Mouse (Mus musculus) monocyte, adult 2 months (primary cell): ENCODE results near the gene Tmem131.
"Not testable (repeated sequence)": the region's sequence is repeated elsewhere in the genome, so short reads cannot be mapped to it uniquely, and the experiment has no call there.

ENCODE experiments used
- DNase-seq, 2 experiments: peaks; one replicate each; pipeline ENCODE4 v3.0.0; 2022; ENCODE audit warnings: low spot score in 2 of 2, low read depth in 1 of 2

Tmem131 gene

DNA sequence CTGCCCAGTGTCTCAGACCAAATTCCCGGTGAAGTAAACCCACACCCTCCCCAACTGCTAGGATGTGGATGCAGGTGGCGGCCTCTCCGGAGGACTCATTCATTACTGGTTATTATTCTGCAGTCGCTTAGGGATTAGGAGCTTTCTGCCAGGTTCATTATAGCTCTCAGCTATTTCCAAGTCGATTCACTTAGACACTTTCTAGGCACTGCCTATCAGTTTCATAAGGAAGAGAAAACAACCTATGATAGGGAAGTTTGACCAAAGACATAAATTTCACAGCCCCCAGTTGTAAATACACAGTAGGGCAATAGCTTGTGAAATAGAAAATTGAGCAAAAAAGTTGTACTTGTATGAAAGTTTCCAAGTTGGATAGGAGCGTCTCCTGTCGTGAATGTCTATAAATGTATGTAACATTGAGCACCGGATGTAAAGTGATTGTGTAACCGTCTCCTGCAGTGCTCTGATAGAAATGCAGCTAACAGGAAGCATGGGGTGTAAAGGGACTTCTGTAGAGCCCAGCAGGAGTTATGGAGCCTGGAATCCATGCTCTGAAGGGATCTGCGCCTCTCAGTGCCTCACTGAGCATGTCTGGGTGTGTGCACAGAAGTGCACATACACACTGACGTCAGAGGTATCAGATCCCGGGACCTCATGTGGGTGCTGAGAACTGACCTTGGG is 107.1 kb downstream of the Tmem131 start:
- no peak for DNase-seq

DNA sequence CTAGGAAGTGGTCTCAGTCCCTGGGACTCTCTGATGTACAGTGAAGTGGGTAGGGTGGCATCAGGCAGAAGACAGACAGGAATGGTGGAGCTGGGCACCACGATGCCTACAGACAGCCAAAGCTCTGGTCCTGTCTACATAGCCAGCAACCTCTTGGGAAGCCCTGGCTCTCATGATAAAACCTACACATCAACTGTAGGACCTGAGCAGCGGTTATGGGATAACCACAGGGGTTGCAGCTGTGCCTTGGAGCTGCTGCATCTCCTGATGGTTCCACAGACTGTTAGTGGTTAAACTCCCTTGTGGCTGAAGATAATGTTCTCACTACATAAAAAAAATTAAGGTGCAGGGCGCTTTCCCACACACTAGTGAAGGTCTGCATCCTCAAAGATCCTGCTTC is 107.9 kb downstream of the Tmem131 start:
- DNase-seq = no peak

DNA sequence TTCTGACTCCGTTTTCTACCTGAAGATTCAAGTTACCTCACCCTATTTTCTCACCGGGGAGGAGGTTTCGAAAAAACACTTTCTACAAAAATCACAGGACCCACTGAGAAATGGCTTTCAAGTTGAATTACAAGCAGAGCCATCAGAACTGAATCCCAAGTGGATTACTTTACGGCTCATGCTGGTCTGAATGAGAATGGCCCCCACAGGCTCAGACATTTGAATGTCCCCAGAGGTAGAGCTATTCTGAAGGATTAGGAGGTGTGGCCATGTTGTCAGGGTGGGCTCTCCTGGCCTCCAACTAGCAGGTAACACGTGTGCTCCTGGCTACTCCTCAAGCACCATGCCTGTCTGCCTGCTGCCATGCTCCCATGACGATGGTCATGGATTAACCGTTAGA is 109.4 kb downstream of the Tmem131 start:
- no peak for DNase-seq

DNA sequence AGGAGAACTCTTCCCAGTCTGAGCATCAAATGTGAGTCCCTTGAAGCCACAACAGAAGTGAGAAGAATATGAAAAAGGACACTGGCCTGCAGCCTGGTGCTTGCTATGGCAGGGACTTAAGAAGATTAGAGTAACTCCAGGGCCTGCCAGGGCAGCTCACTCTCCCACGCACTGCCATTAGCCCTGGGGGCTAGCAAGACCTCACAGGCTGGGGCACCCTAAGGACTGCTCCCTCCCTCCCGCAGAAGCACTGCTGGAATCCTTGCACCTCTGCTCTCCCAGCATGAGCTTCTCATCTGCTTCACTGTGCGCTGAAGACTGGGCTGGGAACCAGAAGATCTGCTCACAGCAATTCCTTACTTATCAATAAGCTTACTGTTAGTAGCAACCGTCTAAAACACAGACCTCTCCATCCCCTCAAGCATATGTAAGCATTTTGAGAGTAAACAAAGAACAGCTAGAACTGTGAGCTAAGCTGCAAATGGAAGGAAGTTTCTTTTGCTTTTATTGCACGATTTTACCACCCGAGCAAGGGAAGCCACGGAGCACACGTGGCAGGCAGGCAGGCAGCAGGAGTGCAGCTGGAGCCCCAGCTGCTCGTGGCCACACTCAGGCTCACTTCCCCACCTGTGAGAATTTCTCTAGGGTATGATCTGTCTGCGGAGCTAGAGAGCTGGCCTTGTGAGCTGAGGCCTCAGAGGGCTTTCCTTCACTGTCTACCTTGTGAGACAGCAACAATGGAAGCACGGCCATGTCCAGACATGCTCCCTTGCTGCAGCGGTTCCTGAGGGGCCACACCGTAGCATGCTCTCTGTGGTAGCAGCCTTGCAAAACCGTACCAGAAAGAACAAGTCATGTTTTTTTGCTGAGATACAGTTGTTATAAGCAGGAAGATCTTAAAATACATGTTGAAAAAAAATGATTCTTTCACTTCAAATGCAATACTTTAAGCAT is 112.3 kb downstream of the Tmem131 start:
- DNase-seq = no peak

DNA sequence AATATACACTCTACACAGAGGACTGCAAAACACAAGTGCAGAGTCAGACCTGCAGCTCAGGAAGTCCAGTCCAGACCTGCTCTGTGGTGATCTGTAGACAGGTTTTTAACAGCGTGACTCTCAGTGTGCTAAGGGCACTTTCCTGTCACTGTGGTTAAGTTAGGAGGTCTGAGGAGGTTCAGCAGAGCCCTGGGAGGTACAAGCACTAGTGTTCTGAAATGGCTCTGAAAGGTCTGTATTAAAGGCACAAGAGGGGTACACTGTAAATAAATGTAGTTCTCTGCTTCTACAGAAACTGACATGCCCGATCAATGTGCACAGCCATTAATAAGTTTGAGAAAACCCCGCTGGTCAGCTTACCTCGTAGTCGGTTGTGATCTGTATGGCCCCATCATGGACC is 119.1 kb downstream of the Tmem131 start:
- no peak for DNase-seq

DNA sequence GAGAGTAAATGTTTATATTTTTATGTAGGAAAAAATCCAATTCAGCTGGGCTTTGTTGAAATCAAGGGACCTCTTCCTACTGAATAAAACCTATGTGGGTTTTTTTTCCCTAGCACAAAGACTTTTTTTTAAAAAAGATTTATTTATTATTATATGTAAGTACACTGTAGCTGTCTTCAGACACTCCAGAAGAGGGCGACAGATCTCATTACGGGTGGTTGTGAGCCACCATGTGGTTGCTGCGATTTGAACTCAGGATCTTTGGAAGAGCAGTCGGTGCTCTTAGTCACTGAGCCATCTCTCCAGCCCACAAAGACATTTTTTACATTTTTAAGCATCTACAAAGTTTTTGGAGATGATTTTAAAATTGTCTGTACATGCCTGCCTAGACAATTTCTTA is 121.5 kb downstream of the Tmem131 start:
- DNase-seq = not testable (repeated sequence)

DNA sequence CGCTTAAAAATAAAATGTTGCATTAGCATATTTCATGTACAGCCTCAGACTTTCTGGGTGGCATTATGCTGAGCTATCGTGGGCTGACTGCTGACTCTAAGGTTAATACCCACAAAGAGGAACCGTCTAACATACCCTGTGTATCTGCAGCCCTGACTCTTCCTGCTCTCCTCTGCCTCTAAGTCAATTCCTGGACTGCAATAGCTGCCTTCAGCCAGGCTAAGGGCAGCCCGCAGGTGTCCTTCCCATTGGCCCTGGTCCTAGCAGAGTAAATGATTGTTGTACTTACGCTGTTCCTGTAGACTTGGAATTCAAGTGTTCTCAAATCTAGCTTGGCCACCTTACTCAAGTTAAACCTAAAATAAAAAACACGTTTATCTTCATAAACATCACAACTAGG is 128.3 kb downstream of the Tmem131 start:
- no peak for DNase-seq

DNA sequence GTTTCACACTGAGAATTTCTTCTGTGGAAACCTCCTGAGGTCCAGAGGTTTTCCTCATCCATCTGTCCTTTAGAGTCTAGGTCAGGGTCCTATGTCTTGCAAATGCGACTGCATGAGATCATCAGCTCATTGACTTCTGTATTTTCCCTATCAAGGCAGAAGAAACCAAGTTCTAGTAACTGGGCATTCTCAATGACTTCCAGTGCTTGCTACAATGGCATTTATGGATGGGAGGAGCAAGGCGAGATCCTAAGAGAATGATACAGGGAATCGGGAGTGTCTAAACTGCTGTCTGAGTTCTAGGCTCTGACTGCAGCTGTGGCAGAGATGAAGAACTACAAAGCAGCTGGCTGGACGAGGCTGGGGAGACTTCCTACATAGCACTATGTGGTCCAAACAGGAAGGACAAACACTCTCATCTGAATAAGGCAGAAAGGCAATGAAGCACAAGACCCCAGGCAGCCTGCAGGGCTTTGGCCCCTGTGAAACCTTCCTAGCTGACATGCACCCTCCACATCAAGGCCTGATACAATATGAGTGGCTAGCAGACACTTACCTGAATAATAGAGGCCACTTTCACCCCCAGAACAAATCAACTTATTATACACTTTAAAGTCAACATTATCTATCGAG is 129.1 kb downstream of the Tmem131 start:
- no peak for DNase-seq

DNA sequence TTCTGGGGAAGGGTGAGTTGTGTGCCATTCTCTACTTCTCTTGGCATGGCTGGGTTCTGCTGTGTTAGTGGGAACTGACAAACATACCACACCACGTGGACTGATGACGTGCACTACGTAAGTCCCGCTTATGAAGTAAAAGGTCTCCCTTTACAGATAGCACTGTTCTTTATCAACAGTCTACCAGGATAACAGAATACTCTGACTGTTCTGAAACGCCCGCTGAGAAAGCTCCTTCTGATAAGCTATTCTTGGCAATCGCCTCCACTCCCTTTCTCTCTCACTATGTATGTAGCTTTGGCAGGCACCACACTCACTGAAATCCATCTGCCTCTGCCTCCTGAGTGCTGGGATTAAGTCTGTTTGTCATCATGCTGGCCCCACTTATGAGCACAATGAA is 130.1 kb downstream of the Tmem131 start:
- DNase-seq = no peak

DNA sequence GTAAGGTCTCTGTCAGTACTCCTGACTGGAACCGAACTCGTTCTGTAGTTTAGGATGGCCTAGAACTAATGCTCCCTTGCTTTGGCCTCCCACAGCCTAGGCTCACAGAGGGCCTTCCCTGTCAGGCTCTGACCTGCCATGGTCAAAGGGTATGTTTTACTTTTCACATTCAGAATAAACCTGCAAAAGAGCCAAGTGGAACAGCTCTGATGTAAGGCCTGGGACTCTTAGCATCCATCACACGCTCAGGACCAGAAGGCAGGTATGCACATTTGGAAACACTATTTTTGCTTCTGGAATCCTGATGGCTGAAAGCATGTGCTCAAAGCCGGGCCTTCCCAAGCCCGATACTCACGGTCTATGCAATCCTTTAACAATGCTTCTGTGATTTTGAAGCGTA is 131.7 kb downstream of the Tmem131 start:
- DNase-seq = no peak

DNA sequence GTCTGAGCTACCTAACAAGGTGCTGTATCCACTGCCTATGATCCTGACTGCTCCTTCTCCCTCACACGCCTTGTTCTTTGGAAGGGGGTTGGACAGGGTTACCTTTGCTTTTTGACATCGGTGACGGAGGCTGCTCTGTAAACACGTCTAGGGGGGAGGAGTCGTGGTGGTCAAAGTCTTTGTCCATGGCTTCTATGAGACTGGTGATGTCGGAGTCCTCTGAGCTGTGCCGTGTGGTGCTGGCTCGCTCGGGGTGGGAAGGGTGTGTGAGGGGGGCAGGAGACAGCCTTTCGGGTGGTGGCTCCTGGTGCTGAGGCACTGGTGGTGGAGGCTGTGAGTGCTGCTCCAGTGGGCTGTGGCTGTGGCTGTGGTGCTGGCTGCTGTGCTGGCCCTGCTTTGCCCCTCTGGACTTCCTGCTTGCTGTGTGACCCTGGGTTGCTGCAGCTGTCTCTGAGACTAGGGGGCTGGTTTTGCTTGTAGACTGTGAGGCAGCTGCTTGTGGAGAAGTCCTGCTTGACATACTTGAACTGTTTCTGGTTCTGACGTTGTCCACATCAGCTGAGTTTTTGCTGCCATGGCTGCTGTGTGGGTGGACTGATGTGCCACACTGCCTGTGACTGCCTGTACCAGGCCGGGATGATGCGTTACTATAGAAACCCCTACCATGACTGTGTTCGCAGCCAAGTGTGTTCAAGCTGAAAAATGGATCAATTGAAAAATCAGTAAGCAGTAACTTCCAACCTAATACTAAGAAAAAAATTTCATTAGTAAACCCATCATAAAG is 135.5 kb downstream of the Tmem131 start:
- DNase-seq = no peak

DNA sequence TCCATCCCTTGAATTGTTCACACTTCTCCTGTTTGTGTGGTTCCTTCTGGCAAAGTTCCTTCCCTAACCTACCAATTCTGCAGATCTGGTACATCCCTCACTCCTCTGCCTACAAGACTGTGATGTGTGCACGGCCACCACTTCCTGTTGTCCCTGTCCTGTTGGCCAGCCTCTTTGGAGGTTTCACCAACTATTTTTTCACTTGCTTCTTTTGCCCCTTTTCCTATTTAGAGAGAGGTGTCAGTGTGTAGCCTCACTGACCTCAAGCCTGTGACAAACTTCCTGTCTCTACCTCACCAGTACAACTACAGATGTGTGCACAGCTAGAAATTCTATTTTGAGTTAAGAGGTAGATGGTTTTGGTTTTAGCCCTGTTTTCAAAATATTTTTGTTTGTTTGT is 136.4 kb downstream of the Tmem131 start:
- DNase-seq = no peak

DNA sequence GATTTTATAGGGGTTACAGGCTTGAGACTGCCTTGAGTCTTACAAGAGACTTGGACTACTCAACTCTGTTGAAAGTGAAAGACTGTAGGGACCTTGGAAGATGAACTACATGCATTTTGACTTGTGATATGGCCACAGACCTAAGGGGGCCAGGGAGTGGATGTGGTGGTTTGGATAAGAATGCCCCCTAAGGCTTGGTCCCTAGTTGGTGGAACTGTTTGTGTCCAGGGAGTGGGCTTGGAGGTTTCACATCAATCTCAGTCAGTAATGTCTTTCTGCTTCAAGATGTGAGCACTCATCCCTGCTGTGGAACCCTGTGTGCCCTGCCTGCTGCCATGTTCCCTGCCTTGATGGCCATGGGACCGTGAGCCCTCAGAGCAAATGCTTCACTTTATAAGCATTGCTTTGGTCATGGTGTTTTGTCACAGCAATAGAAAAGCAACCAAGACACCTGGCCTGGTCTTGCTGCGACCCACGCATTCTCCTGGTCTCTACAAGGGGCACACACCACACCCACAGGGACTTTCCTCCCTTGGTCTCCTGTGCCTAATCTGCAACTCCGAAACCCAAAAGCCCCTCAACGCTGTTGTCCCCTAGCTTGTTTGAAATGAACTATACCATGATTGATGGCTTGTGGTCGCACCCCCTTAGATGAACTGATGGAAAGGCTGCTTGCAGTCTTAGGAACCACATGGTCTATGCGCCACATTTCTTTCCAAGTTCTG is 137.1 kb downstream of the Tmem131 start:
- no peak for DNase-seq

DNA sequence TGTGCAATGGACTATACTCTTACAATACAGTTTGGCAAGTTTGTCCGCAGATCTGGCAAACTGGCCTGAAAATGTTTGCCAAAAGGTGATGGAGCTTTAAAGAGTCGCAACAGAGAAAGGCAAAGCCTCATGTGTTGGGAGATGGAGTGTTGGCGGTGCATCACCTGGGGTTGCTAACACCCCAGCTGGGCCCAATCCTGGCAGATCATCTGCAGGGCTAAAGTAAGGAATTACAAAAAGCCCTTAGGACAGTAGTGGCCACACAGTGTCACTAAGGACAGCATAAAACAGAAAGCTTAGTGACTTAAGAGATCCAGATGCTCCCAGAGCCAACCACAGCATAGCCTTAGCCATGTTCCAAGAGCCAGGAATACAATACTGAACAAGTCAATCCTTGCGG is 138.6 kb downstream of the Tmem131 start:
- DNase-seq = no peak

DNA sequence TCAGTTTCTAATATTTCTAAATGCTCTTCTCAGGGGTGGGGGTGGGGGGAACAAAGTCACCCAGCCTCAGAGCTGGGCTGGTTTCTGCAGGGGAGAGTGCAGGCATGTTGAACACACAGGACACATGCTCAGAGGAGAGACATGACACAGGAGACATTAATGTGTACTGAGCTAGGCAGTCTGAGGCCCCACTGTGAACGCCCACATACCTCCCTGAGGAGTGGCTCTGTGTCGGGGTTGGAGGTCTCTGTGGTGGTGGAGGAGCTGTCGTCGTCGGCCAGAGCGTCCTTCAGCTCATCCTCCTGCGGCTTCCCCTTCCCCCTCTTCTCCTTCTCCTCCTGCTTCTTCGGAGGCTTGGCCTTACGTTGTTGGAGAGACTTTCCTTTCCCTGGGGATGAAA is 139.2 kb downstream of the Tmem131 start:
- DNase-seq = no peak

DNA sequence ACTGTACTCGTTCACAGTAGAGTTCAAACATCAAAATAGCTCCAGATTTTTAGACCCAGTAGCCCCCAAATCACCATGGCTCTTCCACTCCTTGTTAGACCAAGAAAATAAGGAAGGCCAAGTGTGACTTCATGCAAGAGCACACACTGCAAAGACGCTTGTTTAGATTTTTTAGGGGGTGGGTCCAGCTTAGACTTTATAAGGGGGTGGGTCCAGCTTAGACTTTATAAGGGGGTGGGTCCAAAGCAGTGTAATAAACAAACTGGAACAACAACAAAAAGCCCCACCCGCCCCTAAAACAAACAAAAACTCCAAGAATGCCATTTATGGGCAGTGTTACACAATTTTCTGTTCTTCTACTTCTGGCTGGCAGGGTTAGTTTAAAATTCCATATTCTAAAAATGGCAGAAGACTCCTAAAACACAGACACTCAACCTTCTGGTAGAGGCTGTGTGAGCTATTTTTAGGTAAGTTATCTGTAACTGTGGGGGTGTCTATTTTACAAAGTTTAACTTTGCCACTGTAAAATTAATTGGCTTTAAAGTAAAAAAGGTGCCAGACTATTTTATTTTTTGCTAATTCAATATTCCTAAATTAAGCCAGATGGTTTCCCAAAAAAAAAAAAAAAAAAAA is 143.0 kb downstream of the Tmem131 start:
- DNase-seq = no peak

DNA sequence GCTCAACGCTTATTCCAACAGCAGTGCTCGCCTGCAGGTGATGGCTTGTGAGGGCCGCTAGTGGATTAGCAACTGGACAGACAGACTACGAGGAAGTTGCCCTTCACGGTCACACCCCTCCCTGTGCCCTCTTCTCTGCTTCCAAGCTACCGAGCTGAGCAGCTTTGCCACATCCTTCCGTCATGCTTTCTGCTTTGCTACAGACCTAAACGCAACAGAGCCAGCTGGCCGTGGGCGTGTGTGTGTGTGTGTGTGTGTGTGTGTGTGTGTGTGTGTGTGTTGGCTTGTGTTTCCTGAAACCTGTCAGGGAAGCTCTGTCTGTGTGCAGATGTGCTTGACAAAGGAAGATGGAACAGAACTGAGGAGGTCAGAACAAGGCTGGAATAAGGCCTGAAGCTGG is 146.0 kb downstream of the Tmem131 start:
- no peak for DNase-seq

DNA sequence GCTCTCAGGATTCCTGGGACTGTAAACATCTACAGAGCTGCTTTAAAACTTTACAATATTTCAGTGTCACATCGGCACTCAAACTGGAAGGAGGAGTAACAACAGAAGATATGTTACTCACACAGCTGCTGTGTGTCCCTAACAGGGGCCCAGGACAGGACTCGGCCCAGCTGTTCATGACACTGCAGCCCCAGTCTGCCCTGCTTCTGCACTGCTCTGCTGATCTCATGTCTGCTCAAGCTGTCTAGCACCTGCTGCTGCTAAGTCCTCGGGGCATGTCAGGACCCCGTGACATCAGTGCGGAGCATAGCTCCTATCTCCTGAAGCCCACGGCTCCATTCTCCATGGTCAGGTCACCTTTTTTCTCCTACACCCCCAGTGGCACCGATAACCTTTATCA is 146.8 kb downstream of the Tmem131 start:
- no peak for DNase-seq

DNA sequence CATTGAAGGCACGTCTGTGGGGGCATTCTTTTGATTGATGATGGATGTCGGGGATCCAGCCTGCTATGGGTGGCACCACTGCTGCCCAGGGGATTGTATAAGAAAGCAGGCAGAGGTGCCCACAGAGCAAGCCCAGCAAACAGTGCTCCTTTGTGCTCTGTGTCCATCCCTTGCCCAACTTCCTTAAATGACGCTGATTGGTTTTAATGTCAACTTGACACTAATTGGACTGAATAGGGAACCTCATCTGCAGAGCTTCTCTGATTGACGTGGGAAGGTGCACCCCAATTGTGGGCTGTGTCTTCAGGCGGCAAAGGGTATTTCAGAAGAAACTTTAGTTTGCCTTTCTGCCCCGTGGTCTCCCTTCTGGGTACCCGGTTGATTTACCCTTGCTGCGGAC is 154.1 kb downstream of the Tmem131 start:
- DNase-seq = no peak

DNA sequence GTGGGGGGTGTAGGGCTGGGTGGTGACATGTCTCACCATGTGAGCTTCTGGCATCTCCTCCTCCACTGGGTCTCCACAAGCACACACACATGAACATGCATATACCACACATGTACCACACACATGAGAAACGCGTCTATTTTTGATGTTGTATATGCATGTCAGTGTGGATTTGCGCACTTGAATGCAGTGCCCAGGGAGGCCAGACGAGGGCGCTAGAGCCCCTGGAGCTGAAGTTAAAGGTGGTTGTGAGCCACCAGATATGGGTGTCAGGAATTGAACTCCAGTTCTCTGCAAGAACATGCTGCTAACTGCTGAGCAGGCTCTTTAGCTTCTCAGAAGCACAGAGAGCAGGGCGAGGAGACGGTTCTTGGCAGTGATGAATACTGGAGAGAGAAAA is 157.1 kb downstream of the Tmem131 start:
- no peak for DNase-seq
